Mouse (Mus musculus): ENCODE measurements around the gene Aph1c. TPM values are rescaled to one million over a fixed set of nuclear protein-coding genes. Genes with fewer than 3 reads are reported as not detected.
"Not testable (repeated sequence)": the region's sequence is repeated elsewhere in the genome, so short reads cannot be mapped to it uniquely, and the experiment has no call there.

The Aph1c gene
- total RNA-seq, 2 experiments from 2014 or later = 2.7 to 6.6 TPM

DNA sequence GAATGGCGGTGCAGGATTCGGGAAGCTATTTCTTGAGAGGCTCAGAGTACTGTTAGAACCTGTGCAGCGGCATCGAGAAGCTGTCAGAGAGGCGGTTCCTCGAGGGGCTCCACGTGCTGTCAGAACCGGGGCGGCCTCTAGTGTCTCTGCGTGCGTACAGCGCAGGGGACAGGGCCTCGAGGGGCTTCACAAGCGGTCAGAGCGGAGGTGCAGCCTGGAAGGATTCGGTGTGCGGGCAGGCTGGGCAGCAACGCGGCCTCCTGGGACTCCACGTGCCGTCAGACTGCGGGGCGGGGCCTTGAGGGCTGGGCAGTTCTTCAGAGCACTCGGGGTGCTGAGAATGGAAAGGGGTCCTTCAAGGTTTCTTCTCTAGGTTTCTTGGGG lies 563 bp upstream of the Aph1c start:
- DNase-seq (ENCODE audit: low spot score in 2 of 2) = peak; percentile 40 to 51

DNA sequence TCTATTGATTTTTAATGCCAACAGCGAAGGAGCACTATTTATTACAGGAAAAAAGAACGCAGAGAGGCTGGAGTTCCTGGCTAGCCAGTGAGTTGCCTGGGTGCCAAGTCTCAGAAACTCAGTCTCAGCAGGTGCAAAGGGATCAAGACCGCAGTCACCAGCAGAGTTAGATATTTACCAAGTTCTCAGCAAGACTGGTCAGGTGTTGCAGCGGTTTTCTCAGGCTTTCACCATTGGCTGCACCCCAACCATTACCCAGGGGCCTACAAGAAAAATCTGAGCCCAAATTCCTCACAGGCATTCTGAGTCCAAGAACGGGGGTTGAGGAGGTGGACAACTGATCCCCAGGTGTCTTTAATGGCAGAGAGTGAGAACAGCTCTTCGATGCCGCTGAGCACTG lies 675 bp downstream of the Aph1c start:
- no peak for DNase-seq (ENCODE audit: low spot score in 2 of 2)

DNA sequence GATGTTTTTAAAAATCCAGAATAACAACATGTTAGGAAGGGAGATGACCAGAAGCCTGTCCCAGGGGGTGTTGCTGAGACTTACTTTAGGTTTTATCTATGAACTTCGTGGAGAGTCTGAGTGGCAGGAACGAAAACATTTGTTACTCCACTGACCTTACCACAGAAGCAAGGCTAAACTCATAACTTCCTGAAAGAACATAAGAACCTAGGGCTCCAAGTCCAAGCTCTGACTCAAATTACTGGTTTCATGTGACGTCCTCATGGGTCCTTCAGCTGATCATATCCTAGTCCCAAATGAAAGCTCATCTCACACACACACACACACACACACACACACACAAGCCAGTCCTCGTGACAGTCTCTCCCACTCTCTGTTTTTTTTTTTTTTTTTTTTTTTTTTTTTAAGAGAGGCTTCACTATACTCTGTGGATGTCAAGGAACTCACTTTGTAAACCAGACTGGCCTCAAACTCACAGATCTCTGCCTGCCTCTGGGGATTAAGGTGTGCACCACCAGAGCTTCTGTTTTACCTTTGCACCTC lies 2.1 kb downstream of the Aph1c start:
- no peak for DNase-seq (ENCODE audit: low spot score in 2 of 2)

DNA sequence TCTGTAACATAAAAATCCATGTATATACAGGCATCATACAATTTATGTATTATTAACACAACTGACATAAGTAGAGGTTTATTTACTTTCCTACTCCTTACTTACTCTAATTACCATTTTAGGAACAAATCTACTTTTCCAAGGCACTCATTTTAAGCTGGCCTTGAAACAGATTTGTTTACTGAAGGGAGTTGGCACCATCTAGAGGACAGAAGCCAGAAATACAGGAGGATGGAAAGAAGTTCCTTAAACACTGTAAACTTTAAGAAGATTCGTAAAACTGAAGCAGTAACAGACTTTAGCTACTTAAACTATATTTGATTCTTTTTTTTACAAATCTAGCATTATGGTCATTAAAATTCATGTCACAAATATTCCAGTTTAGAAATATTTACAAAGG lies 8.5 kb downstream of the Aph1c start:
- no peak for DNase-seq (ENCODE audit: low spot score in 2 of 2)

- not testable (repeated sequence) for DNase-seq (ENCODE audit: low spot score in 2 of 2)
These were observed 12.3 kb downstream of the Aph1c start for GRCm38 (mm10) chr9:66822255-66822654.

DNA sequence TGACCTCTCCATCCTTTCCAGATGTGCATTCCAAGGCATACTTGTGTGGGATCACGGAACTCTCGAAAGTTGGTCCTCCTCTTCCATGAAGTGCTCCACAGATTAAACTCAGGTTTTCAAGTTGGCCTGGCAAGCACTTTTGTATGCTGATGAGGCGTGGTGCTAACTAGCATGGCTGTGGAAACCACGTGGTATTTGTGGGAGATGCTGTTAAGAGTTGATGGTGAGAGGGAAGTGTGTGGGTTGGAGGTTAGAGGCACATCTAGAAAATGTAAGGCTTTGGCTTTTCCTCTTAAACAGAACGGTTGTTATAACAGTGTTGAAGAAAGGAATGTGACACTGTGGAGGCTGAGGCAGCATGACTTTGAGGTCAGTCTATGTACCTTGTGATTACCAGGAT lies 13.5 kb downstream of the Aph1c start:
- DNase-seq (ENCODE audit: low spot score in 2 of 2) = no peak

DNA sequence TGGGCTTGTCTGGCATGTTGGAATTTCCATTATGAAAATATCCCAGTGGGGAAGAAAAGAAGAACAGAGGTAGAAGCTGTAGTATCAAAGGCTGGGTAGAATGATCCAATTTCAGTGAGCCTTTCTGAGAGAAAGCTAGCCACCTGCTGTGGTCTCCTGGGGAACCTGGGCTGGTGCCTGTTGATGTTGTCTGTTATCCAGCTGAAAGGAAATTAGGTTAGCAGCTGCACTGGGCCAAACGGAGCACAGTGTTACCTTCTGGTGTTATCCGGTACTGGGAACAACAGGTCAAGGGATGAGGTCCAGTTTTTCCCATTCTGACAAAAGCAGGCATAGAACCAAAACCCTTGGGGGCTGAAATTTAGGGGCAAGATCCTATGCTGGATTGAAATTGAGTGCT lies 21.1 kb downstream of the Aph1c start:
- no peak for DNase-seq (ENCODE audit: low spot score in 2 of 2)

GRCm38 (mm10) chr9:66805951-66806350 lies 28.6 kb downstream of the Aph1c start:
- not testable (repeated sequence) for DNase-seq (ENCODE audit: low spot score in 2 of 2)

DNA sequence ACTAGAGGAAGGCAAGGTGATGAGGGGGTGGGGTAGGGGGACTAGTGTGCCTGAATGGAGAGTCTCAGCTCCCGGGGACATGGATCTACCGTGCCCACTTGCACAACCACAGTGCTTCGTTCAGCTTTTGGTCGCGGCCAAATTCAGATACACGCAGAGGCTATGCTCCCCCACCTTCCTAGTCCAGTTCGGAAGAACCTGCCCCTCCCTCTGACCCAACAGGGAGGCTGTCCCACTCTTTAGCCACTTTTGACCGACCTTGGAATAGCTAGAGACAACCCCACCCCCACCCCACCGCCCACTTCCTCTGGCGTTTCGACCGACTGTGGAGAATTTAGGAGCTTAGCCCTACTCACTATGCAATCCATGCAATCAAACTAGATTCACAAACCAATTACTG lies 32.6 kb downstream of the Aph1c start:
- DNase-seq (ENCODE audit: low spot score in 2 of 2) = no peak

DNA sequence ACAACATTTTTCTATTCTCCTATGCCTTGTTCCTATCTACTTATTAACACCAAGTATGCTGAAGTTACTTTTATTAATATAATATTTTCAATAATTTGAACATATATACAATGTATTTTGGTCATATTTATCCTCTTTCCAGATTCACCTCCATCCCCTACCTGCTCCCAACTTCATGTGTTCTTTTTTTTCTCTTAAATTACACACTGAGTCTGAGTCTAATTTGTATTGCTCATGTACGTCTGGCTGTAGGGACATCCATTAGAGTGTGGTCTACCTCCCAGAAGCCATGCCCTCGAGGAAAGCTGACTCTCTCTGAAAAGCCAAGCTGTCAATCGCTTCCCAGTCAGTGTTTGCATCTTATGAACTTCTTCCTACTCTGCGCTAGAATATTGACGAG lies 37.8 kb downstream of the Aph1c start, which contains the start of gene Gm10647:
Gm10647 (plus strand) TSS at position 301 of the 400 bp plus-strand sequence.
- DNase-seq (ENCODE audit: low spot score in 2 of 2) = no peak

GRCm38 (mm10) chr9:66795464-66796324 lies 38.8 kb downstream of the Aph1c start, which contains the start of gene Aph1b:
TSS of gene Aph1b (minus strand) at chr9:66795490.
- DNase-seq (ENCODE audit: low spot score in 2 of 2) = peak; percentile 89 to 92

DNA sequence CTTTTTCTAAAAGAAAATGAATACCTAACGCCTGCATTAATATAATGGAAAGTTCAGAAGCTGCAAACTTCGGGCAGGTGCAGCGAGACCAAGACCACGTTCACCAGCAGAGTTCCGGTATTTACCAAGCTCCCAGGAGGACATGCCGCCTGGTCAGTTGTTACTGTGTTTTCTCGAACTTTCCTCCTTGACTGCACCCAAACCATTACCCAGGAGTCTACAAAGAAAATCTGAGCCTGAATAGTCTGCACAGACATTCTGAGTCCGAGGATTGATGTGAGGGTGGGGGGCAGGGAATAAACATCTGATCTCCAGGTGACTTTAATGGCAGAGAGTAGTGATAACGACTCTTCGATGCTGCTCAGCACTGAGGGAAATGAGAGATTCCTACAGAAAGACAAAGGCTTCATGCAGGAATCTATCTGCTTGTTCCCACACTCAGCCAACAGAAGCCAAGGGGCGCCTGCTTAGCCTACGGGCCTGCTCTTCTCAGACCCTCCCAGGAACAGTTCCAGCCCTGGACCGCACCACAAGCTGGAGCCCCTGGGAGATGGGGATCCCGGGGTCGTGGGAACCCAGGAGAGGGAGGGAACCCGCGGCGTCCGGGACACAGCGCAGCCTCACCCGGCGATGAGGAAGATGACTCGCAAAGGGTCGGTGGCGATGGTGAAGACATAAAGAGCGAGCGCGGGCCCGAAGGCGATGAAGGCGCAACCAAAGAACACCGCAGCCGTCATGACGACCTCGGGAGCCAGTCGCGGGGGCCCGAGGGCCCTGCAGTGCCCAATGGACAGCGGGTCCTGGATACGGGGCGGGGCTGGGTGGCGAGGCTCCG lies 39.7 kb downstream of the Aph1c start:
- DNase-seq (ENCODE audit: low spot score in 2 of 2) = no peak

GRCm38 (mm10) chr9:66787821-66788220 lies 46.7 kb downstream of the Aph1c start:
- no peak for DNase-seq (ENCODE audit: low spot score in 2 of 2)

DNA sequence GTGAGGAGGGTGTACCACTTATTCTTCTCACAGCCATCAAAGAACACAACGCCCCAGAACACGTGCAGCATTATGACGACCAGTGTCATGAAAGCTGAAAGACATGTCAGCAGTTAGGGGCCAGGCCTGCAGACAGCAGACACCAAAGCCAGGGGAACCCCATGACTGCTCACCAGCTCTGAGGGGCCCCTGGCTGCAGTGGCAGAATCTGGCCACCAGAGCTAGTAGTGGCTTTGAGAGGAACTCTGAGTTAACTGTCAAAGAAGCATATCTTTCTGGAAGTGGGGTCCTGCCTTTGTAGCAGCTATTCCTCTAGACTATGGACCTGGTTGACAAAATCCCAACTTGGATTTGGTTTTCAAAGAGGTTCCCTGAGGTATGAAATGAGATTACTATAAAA lies 50.0 kb downstream of the Aph1c start:
- DNase-seq (ENCODE audit: low spot score in 2 of 2) = not testable (repeated sequence)

- DNase-seq (ENCODE audit: low spot score in 2 of 2) = no peak
These were observed 63.8 kb downstream of the Aph1c start for GRCm38 (mm10) chr9:66770701-66771100.

DNA sequence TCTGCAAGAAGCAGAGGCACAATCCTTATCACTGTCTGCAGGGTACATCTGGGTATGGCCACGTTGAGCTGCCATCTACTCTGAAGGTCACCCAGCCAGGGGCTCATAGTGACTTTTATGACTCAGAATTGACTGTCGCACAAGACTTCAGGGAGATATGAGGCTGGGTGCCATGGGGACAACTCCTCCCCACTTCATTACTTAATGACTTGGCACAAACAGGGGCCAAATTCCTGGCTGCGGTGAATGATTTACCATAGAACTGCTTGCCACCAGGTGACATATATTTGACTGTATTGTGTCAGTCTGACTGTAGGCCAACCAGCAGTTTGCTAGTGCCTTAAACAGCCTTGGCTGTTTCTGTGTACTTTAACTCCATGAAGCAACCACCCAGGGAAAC lies 65.3 kb downstream of the Aph1c start:
- DNase-seq (ENCODE audit: low spot score in 2 of 2) = peak in 1 of 2 experiments; percentile 11

DNA sequence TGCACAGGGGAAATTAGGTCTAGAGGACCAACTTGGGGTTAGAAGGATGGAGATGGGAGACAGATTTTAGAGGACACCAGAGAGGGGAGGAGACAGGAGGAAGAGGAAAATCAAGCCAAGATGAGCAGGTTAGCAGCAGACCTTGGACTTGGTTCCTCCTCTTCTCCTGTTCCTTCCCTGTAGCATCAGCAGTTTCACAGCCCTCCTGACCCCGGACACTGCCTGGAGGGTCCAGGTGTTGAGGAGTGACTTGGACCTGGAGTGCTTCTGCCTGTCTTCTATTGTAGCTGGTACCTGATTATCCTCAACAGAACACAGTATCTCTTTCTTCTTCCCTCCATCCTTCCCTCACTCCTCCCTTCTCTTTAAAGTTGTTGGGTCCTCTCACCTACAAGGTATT lies 65.8 kb downstream of the Aph1c start:
- DNase-seq (ENCODE audit: low spot score in 2 of 2) = no peak
